Mouse (Mus musculus) splenic B cell, adult 2 months (primary cell): Measurements from ENCODE around the gene Ipmk.
"Not testable (repeated sequence)": the region's sequence is repeated elsewhere in the genome, so short reads cannot be mapped to it uniquely, and the experiment has no call there.

Experiments used
- DNase-seq: peaks from one replicate; pipeline ENCODE4 v3.0.0-alpha.2; 2011; ENCODE audit warnings: low read depth, low spot score
- H3K27me3 ChIP-seq: 2 replicates; pipeline ENCODE4 v1.6.1; 2012; ENCODE audit warnings: mild to moderate bottlenecking, low read length, moderate library complexity, mixed read lengths; ENCODE audit not compliant: control insufficient read depth, poor library complexity, insufficient read depth, severe bottlenecking
- H3K36me3 ChIP-seq: 2 replicates; pipeline ENCODE4 v1.6.1; 2012; ENCODE audit warnings: mild to moderate bottlenecking, low read length, moderate library complexity, mixed read lengths; ENCODE audit not compliant: control insufficient read depth, poor library complexity, insufficient read depth, severe bottlenecking

Ipmk gene

DNA sequence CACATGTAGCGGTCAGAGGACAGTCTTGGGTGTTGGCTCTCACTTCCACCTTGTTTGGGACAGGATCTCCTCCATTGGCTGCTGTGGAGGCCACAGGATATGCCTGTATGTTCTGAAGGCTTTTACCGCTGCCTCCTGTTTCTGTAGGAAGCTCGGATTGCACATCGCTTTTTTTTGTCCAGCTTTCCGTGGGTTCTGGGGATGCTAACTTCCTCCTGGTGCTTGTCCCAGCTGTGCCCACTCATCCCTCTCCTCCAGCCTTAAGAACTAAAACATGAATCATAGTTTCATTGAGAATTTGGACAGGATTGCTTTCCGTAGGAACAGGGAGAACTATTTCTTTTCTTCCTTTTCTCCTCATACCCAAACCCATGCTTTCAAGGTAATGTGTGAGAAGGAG lies 24.3 kb downstream of the Ipmk start:
- Histone ChIP-seq H3K27me3 (no peaks in the 10 kb centered on the region), H3K36me3 (peaks cover 4% of the 10 kb centered on the region; the same call in 1 of the 2 replicates)
- no peak for DNase-seq

DNA sequence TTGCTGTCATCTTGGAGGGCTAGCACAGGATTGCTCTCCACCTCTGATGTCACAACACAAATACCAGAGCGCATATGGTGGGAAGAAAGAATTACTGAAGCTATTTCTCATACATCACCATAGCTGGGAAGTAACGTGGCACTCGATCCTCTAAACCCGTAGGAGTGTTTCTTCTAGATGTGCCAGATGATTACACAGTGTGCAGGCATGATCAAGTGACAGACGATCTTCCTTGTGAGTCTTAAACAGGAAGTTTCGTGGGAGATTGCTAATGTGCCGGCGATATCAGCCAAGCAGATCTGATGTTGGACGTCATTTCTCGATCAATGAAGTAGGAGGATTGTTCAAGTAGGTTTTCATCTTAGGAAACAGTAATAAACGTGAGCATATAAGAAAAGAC lies 26.1 kb downstream of the Ipmk start:
- no peaks in the 10 kb centered on the region for H3K27me3 ChIP-seq
- peaks cover 4% of the 10 kb centered on the region; the same call in 1 of the 2 replicates for H3K36me3 ChIP-seq
- no peak for DNase-seq

DNA sequence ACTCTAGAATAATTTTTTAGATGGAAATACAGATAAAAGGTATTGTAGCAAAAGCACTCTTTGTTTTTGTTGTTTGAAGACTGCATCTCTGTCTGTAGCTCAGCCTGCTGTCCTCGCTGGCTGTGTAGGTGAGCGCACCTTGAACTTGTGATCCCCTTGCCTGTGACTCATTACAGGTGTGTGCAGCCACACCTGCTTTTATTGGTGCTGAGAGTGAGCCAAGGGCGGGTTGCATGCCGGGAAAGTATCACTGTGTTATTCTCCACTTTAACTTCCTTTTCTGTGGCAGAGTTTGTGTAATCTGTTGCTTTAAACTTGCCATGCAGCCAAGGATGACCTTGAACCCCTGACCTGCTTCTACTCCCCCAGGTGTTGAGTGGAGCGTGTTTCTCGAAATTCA lies 28.5 kb downstream of the Ipmk start:
- Histone ChIP-seq H3K36me3 (peaks cover 4% of the 10 kb centered on the region; the same call in 1 of the 2 replicates), H3K27me3 (no peaks in the 10 kb centered on the region)
- no peak for DNase-seq

DNA sequence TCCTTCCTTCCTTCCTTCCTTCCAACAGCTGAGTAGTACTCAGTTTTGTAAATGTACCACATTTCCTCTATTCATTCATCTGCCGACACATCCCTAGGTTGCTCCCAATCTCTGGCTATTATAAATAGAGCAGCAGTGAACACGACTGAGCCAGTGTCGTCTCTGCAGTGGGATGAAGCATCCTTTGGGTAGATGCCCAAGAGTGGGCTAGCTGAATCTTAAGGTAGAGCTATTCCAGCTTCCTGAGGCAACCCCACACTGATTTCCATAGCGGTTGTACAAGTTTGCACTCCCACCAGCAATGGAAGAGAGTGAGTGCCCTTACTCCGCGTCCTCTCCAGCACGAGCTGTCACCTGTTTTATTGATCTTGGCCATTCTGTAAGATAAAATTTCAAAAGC lies 32.8 kb downstream of the Ipmk start:
- Histone ChIP-seq H3K27me3 (no peaks in the 10 kb centered on the region), H3K36me3 (no peaks in the 10 kb centered on the region; the same call in 1 of the 2 replicates)

DNA sequence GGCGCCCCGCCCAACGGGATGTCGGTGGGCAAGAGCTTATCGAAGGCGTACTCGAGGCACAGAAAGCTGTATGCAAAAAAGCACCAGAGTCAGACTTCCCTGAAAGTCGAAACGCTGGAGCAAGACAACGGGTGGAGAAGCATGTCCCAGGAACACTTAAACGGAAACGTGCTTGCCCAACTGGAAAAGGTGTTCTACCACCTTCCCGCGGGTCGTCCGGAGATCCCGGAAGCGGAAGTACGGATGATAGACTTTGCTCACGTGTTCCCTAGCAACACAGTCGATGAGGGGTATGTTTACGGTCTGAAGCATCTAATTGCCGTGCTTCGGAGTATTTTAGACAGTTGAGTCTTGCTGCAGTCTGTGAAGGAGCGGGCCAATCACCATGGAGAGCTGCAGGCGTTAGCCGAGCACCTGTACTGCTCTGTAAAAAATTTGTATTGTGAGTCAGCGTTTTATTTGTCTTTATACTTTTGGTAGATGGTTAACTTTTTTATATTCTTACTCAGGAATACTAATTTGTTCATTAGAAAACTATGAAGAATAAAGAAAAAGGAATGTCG lies 34.0 kb downstream of the Ipmk start:
- no peak for DNase-seq
- no peaks in the 10 kb centered on the region; the same call in 1 of the 2 replicates for H3K36me3 ChIP-seq
- H3K27me3 ChIP-seq, result no peaks in the 10 kb centered on the region

More for the DNA sequence above, 32.8 kb downstream of the Ipmk start:
- DNase-seq, result no peak

DNA sequence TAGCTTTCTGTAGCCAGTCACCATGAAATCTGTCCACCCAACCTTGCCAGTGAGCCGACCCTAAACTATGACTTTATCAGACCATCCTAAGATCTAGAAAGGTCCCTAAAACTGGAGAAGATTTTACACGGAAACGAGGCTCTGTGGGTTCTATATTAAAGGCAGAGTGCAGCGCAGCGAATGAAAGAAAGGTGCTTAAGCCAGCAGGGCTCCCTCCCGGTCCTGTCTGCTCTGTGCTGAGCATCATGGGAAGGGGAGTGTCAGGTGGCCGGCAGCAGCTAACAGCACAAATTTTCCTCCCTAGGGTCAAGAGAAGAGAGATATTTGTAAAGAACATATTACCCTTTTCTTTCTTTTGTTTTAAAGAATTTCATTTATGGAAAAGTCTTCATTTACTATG lies 34.5 kb downstream of the Ipmk start:
- no peak for DNase-seq
- Histone ChIP-seq H3K27me3 (no peaks in the 10 kb centered on the region), H3K36me3 (no peaks in the 10 kb centered on the region; the same call in 1 of the 2 replicates)

DNA sequence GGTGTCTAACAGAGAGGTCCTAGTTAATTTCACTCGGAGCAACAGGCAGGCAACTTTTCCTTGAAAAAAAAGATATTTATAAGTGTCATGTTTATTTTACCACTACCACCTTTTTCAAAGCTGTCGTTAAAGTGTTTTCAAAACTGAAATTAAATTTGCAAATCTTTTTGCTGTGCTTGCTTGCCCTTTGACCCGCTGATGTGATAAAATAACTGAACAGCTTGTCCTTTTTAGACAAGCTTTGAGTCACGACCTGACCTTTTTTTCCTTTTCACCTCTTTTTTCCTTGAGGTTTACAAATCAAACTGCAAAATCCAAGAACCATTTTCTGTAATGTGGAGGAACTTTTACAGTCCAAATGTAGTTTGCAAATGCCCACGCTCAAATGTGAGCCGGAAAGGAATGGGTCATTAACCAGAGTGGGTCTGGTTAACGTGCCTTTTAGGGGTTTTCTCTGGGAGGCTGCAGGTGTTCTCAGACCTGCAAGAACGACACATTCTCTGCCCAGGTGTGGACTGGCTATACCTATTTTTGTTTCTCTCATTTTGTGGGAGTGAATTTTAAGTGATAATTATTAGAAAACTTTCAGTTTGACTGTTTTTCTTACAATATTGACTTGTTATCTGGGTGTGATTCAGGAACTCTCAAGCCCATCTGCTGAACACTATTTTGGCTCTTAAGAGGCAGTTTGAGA lies 35.4 kb downstream of the Ipmk start:
- H3K36me3 ChIP-seq, result no peaks in the 10 kb centered on the region; the same call in 1 of the 2 replicates
- no peak for DNase-seq
- H3K27me3 ChIP-seq, result no peaks in the 10 kb centered on the region

DNA sequence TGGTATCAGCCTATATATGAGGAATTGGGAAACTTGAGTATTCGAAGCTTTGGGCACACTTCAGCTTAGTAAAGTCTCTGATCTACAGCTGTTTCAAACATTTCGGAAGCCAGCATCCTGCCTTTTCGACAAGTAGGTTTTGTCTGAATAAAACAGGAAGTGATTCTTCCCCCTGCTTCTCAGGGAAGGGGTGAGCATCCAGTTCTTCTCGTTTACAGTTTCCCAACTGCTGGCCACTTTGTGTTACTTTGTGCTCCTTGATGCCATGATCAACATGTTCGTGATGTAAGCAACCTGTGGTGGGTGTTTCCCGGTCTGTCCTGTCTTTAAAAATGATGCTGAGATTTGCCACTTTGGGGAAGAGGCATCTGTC lies 36.0 kb downstream of the Ipmk start:
- peak; percentile 3 for DNase-seq
- H3K36me3 ChIP-seq, H3K27me3 ChIP-seq: not testable (repeated sequence)

DNA sequence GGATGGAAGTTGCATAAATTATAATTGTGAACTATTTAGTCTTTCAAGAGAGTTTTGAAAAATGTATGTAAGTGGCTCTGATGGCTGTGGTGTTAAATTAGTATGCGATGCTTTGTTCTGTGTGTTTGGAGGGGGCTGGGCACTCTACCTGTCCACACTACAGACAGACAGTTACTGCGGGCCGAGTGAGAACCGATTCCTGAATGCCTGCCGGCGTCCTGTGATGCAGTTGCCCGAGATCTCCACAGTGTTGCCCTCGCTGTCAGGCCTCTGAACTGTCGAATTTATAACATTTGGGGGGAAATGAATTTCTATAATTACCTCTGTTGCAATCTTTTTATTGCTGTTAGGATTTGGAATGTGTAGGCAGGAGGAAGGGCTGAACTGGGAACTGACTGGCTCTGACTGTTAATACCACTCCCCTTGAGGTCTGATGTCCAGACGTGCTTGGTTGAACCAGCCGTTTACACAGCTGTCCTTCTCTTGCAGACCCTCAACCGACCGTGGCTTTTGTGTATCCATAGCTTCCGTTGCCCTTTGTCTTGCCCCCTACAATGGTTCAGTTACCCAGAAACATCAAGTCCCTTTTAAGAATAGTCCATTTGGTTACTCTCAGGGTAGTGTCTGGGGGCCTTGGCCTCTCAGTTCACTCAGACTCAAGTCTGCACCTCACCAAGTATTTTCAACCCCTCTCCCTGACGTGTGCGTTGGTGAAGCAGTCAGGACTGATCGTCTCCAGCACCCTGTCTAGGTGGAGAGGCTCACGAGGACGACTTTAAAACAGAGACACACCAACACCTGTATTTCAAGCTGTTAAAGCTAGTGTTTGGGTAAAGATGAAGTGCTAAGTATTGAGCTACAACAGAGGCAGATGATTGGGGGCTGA lies 36.8 kb downstream of the Ipmk start:
- Histone ChIP-seq H3K36me3 (no peaks in the 10 kb centered on the region; the same call in 1 of the 2 replicates), H3K27me3 (no peaks in the 10 kb centered on the region)
- no peak for DNase-seq

DNA sequence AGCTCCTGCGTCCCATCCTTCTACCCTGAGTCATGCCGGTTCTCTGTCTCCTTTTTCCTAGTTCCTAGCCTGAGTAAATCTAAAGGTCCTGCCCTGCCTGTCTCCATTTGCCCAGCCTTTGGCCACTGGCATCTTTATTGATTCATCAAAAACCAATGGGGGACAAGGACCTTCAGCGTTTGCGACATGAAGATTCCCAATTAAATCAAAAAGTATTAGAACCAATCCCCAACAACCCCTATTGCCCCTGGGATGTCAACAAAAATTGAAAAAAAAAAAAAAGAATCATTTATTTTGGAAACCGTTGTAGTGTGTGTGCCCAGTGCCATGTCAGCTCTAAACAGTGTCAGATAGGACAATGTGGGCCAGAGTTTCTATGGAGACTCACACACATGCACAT lies 41.7 kb downstream of the Ipmk start:
- H3K36me3 ChIP-seq, result no peaks in the 10 kb centered on the region
- no peak for DNase-seq
- no peaks in the 10 kb centered on the region for H3K27me3 ChIP-seq

DNA sequence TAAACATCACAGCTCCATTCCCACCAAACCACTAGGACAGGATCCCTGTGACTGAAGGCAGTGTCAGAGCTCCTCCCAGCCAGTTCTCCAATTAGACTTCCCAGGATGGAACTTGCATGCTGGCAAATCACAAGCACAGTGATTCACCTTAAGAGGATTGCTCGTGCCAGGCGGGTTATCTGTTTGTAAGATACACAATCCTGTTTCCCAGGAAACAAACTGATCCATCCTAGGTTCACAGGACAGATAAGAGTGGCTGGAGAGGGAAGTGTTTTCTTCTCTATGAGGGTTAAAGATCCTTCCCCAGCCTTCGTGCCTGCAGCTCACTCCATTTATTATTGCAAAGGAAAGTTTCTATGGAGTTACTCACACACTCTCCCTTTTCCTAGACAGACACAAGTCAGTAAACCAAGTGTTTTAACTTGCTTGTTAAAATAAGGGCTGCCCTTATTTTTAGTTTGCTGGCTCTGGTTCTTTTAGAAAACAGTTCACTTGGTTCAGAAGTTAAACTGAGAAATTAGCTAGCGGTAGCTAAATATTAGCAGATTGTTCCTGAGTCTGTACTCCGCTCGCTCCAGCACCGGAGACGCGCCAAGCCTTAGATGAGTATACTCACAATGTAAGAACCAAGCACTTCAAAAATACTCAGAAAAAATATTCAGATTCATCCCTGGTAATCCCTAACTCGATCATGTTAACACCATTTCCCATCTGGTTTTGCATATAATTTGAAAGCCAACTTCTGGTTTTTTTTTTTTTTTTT lies 51.0 kb downstream of the Ipmk start:
- no peaks in the 10 kb centered on the region for H3K27me3 ChIP-seq
- no peak for DNase-seq

DNA sequence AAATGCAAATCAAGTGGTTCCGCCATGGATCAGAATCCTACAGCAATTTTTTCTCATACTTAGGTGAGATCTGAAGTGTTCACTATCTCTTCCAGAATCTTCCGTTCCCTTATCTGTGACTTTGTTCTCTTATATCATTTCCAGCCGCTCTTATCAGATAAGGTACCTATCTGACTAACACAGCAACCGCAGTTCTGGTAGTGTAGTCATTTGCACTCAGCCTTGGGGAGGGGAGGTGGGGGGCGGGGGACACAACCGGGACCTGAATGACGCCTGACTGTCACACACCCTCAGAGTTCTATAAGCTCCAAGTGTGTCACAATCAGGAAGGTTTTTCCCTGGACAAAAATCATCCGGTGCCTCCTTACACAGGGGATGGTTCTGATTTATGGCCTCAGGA lies 51.8 kb downstream of the Ipmk start:
- no peaks in the 10 kb centered on the region for H3K27me3 ChIP-seq
- no peak for DNase-seq
- H3K36me3 ChIP-seq, result no peaks in the 10 kb centered on the region

More for the DNA sequence above, 51.0 kb downstream of the Ipmk start:
- no peaks in the 10 kb centered on the region for H3K36me3 ChIP-seq

DNA sequence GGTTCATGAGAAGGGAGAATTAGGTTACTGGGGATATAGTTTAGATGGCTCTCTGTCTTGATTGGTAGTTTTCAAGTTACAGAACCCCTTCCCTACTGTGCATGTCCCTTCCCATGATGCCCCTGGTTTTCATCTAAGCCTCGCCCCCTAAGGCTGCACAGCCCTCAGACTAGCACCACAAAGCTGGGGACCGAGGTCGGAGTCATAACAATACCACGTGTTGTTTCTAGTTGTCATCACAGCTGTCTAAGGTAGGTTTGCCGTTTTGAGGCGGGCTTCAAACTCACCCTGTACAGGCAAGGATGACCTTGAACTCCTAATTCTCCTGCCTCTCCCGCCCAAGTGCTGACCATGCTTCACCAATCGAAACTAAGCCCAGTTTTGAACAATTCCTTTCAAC lies 52.4 kb downstream of the Ipmk start:
- H3K27me3 ChIP-seq, result no peaks in the 10 kb centered on the region
- DNase-seq, result no peak
- no peaks in the 10 kb centered on the region for H3K36me3 ChIP-seq

DNA sequence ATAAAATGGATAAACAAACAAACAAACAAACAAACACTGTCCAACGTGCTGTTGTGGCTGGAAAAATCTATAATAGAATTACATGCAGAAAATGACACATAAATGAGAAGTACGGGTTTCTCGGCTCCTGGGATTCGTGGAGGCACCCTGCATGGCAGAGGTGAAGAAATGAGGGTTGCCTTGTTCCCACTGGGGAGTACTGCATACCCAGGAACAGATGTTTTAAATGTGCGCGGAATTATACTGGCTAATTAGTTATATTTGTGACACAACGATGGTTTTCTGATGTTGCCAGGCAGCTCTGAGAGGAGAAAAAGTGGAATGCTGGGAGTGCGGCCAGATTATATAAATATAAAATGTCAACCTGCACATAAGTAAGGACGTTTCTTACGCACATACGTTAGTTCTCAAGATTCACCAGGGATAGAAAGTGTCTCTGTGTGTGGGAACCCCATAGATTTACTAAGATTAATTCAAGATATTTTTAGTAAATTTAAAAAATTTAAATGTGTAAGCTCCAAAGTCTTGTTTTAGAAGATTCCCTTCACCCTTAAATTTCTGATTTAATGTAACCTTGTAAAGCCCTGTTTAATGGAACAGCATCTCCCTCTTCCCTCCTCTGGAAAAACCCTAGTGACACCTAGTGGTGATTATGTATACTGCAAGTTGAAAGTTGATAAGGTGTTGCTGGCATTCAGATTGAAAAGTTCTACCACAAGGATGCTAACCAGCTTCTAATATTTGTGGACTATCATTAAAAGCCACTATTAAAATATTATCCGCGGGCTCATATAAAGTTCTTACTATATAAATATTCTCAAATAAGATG lies 53.5 kb downstream of the Ipmk start:
- Histone ChIP-seq H3K27me3 (no peaks in the 10 kb centered on the region), H3K36me3 (no peaks in the 10 kb centered on the region)
- DNase-seq, result peak; percentile 72
